Mouse (Mus musculus): ENCODE measurements at regions not wholly inside any gene's neighbourhood (a gene's known extent, or its start where the extent isn't known, plus 50 kb on each side); places are given as distances from the start of the nearest gene placed in this dataset.
A peak's percentile ranks its signal among the peaks of the same experiment; 100 is the strongest.

GRCm38 (mm10) chr14:47835408-47835807 is 187.2 kb downstream of the Ktn1 start:
- Histone ChIP-seq H3K27ac (ENCODE audit: control insufficient read depth, insufficient read depth, low read depth, low read length) (no peak overlapping the region), H3K36me3 (ENCODE audit: control insufficient read depth, insufficient read depth, low read length) (no peaks in the 10 kb centered on the region), H3K4me3 (ENCODE audit: control insufficient read depth, low read depth, low read length) (no peak overlapping the region), H3K27me3 (ENCODE audit: control insufficient read depth, insufficient read depth, low read length) (no peaks in the 10 kb centered on the region), H3K4me1 (ENCODE audit: control insufficient read depth, insufficient read depth, low read length) (no peaks in the 10 kb centered on the region; the same call in 1 of the 2 replicates)
- no peak for TF ChIP-seq POLR2A (IDR thresholded peaks at IDR 0.05; ENCODE audit: control insufficient read depth, low read depth, low read length)
- no peak for TF ChIP-seq CTCF (IDR thresholded peaks at IDR 0.05; ENCODE audit: control insufficient read depth, insufficient read depth, insufficient replicate concordance, low read depth, low read length)

GRCm38 (mm10) chr14:47839493-47840215 is 191.4 kb downstream of the Ktn1 start:
- Histone ChIP-seq H3K36me3 (ENCODE audit: control insufficient read depth, insufficient read depth, low read length) (no peaks in the 10 kb centered on the region), H3K27me3 (ENCODE audit: control insufficient read depth, insufficient read depth, low read length) (no peaks in the 10 kb centered on the region), H3K4me1 (ENCODE audit: control insufficient read depth, insufficient read depth, low read length) (no peaks in the 10 kb centered on the region; the same call in 1 of the 2 replicates), H3K4me3 (ENCODE audit: control insufficient read depth, low read depth, low read length) (peak overlapping the region; percentile 41), H3K27ac (ENCODE audit: control insufficient read depth, insufficient read depth, low read depth, low read length) (no peak overlapping the region)
- TF ChIP-seq CTCF (IDR thresholded peaks at IDR 0.05; ENCODE audit: control insufficient read depth, insufficient read depth, insufficient replicate concordance, low read depth, low read length), result no peak
- no peak for TF ChIP-seq POLR2A (IDR thresholded peaks at IDR 0.05; ENCODE audit: control insufficient read depth, low read depth, low read length)

- Histone ChIP-seq H3K4me1 (ENCODE audit: control insufficient read depth, insufficient read depth, low read length) (no peaks in the 10 kb centered on the region; the same call in 1 of the 2 replicates), H3K36me3 (ENCODE audit: control insufficient read depth, insufficient read depth, low read length) (no peaks in the 10 kb centered on the region), H3K4me3 (ENCODE audit: control insufficient read depth, low read depth, low read length) (peak overlapping the region; percentile 43), H3K27ac (ENCODE audit: control insufficient read depth, insufficient read depth, low read depth, low read length) (no peak overlapping the region), H3K27me3 (ENCODE audit: control insufficient read depth, insufficient read depth, low read length) (no peaks in the 10 kb centered on the region)
- TF ChIP-seq CTCF (IDR thresholded peaks at IDR 0.05; ENCODE audit: control insufficient read depth, insufficient read depth, insufficient replicate concordance, low read depth, low read length), result no peak
- TF ChIP-seq POLR2A (IDR thresholded peaks at IDR 0.05; ENCODE audit: control insufficient read depth, low read depth, low read length), result no peak
These were observed 196.1 kb downstream of the Ktn1 start for GRCm38 (mm10) chr14:47844366-47844765.

GRCm38 (mm10) chr14:47848861-47849260 is 200.6 kb downstream of the Ktn1 start:
- no peaks in the 10 kb centered on the region for H3K4me1 ChIP-seq (ENCODE audit: control insufficient read depth, insufficient read depth, low read length)
- H3K27ac ChIP-seq (ENCODE audit: control insufficient read depth, insufficient read depth, low read depth, low read length), result no peak overlapping the region
- H3K27me3 ChIP-seq (ENCODE audit: control insufficient read depth, insufficient read depth, low read length), result no peaks in the 10 kb centered on the region
- H3K4me3 ChIP-seq (ENCODE audit: control insufficient read depth, low read depth, low read length), result no peak overlapping the region
- TF ChIP-seq CTCF (IDR thresholded peaks at IDR 0.05; ENCODE audit: control insufficient read depth, insufficient read depth, insufficient replicate concordance, low read depth, low read length) (no peak), POLR2A (IDR thresholded peaks at IDR 0.05; ENCODE audit: control insufficient read depth, low read depth, low read length) (no peak)
- H3K36me3 ChIP-seq (ENCODE audit: control insufficient read depth, insufficient read depth, low read length), result no peaks in the 10 kb centered on the region

- Histone ChIP-seq H3K4me3 (ENCODE audit: control insufficient read depth, low read depth, low read length) (no peak overlapping the region), H3K36me3 (ENCODE audit: control insufficient read depth, insufficient read depth, low read length) (no peaks in the 10 kb centered on the region), H3K27ac (ENCODE audit: control insufficient read depth, insufficient read depth, low read depth, low read length) (no peak overlapping the region), H3K27me3 (ENCODE audit: control insufficient read depth, insufficient read depth, low read length) (no peaks in the 10 kb centered on the region), H3K4me1 (ENCODE audit: control insufficient read depth, insufficient read depth, low read length) (no peaks in the 10 kb centered on the region)
- TF ChIP-seq POLR2A (IDR thresholded peaks at IDR 0.05; ENCODE audit: control insufficient read depth, low read depth, low read length) (no peak), CTCF (IDR thresholded peaks at IDR 0.05; ENCODE audit: control insufficient read depth, insufficient read depth, insufficient replicate concordance, low read depth, low read length) (no peak)
These were observed 208.1 kb downstream of the Ktn1 start for GRCm38 (mm10) chr14:47856280-47856765.

- TF ChIP-seq POLR2A (IDR thresholded peaks at IDR 0.05; ENCODE audit: control insufficient read depth, low read depth, low read length), result no peak
- TF ChIP-seq CTCF (IDR thresholded peaks at IDR 0.05; ENCODE audit: control insufficient read depth, insufficient read depth, insufficient replicate concordance, low read depth, low read length), result no peak
- H3K4me3 ChIP-seq (ENCODE audit: control insufficient read depth, low read depth, low read length), result no peak overlapping the region
- no peaks in the 10 kb centered on the region for H3K27me3 ChIP-seq (ENCODE audit: control insufficient read depth, insufficient read depth, low read length)
- no peaks in the 10 kb centered on the region for H3K36me3 ChIP-seq (ENCODE audit: control insufficient read depth, insufficient read depth, low read length)
- H3K27ac ChIP-seq (ENCODE audit: control insufficient read depth, insufficient read depth, low read depth, low read length), result no peak overlapping the region
- no peaks in the 10 kb centered on the region for H3K4me1 ChIP-seq (ENCODE audit: control insufficient read depth, insufficient read depth, low read length)
These were observed 209.0 kb downstream of the Ktn1 start for GRCm38 (mm10) chr14:47857271-47857670.

- H3K27me3 ChIP-seq (ENCODE audit: control insufficient read depth, insufficient read depth, low read length), result no peaks in the 10 kb centered on the region
- no peaks in the 10 kb centered on the region for H3K36me3 ChIP-seq (ENCODE audit: control insufficient read depth, insufficient read depth, low read length)
- no peak for TF ChIP-seq POLR2A (IDR thresholded peaks at IDR 0.05; ENCODE audit: control insufficient read depth, low read depth, low read length)
- no peak for TF ChIP-seq CTCF (IDR thresholded peaks at IDR 0.05; ENCODE audit: control insufficient read depth, insufficient read depth, insufficient replicate concordance, low read depth, low read length)
- H3K4me1 ChIP-seq (ENCODE audit: control insufficient read depth, insufficient read depth, low read length), result no peaks in the 10 kb centered on the region
- H3K27ac ChIP-seq (ENCODE audit: control insufficient read depth, insufficient read depth, low read depth, low read length), result no peak overlapping the region
- no peak overlapping the region for H3K4me3 ChIP-seq (ENCODE audit: control insufficient read depth, low read depth, low read length)
These were observed 209.7 kb downstream of the Ktn1 start for GRCm38 (mm10) chr14:47857731-47858556.
